Mouse (Mus musculus): ENCODE data around the gene Ctdsp2.

The Ctdsp2 gene

GRCm38 (mm10) chr10:126990313-126991056 lies 12.0 kb downstream of the Ctdsp2 start:
- peak; percentile 72 for DNase-seq (ENCODE audit: low read depth, low spot score)

- no peak for DNase-seq (ENCODE audit: low read depth, low spot score)
Observed at GRCm38 (mm10) chr10:126991676-126992075, 13.2 kb downstream of the Ctdsp2 start.

DNA sequence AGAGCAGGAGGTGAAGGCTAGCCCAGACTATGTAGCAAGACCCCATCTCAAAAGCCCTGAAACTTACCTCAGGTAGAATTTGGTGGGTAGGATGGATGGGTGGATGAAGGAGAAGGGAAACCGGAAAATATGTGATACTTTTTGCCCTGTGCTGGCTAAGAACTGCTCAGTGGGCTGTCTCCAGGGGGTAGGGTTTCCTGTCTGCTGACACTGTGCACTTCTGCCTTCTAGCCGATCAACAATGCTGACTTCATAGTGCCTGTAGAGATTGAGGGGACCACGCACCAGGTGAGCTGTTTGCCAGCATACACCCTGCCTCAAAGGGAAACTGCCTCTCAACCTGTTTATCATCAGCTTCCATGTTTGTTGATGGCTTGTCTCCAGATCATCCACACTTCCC lies 15.1 kb downstream of the Ctdsp2 start:
- DNase-seq (ENCODE audit: low read depth, low spot score), result no peak

- no peak for DNase-seq (ENCODE audit: low read depth, low spot score)
Observed at GRCm38 (mm10) chr10:126997340-126998113, 19.0 kb downstream of the Ctdsp2 start.

GRCm38 (mm10) chr10:127000529-127000928 lies 22.0 kb downstream of the Ctdsp2 start, which contains the start of gene Avil:
Gene Avil (plus strand): TSS chr10:127000709.
- no peak for DNase-seq (ENCODE audit: low read depth, low spot score)

DNA sequence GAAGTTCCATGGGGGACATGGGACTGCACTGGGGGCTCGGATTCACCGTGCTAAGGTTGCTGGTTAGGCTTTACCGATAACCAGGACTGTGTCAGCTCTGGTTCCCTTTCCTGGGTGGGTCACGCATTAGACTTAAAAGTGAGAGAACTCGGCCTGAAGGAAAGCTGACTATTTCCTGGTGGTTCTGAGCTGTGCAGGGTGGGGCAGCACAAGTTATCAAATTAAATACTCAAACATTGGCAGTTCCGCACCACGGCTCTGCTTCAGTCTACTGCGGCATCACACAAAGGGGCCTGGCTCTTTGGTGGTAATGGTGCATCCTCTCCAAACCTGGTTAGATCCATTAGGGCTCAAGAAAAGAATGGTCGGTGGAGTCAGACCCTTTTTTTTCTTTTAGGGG lies 22.8 kb downstream of the Ctdsp2 start:
- no peak for DNase-seq (ENCODE audit: low read depth, low spot score)

DNA sequence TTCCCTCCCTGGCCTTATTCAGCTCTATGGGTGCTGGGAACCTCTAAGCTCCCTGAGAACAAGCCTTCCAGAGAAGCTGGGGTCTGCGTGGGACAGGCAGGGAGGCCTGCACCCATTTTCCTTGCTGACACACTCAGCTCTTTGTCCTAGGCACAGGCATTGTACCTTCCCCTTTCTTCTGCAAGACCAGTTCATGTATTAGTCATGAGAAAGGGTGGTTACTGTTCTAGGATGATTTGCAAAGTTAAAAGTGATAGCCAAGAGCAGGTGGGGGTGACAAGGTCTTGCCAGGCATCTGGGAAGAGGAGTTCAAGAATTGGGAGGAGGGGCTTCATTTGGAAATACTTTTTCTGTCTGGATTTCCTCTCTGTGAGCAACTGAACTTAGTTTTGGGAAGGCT lies 23.5 kb downstream of the Ctdsp2 start:
- DNase-seq (ENCODE audit: low read depth, low spot score), result no peak

GRCm38 (mm10) chr10:127002765-127003164 lies 24.2 kb downstream of the Ctdsp2 start:
- no peak for DNase-seq (ENCODE audit: low read depth, low spot score)

- no peak for DNase-seq (ENCODE audit: low read depth, low spot score)
Observed at GRCm38 (mm10) chr10:127003334-127003733, 24.8 kb downstream of the Ctdsp2 start.

DNA sequence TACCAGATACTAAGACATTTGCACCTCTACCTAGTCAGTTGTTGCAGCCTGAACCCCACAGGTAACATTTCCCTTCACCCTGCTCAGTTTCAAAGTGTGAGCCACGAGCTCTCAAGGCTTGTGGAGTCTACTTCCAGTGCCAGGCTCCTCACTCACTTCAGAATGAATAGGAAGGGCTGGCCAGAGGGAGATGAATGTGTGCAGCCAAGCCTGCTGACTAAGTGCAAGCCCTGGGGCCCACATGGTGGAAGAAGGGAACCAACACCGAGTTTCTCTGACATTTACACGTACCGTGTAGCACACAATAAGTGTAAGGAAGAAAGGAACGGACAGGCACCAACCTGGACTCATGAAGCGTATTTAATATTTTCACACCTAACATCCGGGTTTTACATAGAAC lies 25.3 kb downstream of the Ctdsp2 start:
- DNase-seq (ENCODE audit: low read depth, low spot score), result no peak

DNA sequence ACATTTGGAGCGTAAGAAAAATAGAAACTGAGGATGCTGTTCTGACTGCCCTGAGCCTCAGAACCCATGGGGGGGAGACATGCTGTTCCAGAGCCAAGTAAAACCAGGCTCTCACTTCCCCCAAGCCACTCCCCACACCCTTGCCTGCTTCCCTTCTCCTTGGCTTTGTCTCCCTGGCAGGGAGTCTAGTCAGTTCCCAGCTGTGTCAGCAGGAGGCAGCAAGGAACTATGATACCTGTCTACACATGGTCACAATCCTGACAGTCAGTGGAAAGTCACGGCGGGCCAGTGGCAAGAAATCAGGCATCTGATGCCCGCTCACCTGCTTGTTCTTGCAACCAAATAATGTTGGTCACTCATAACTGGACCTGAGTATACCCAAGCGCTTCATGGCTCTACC lies 38.0 kb downstream of the Ctdsp2 start:
- no peak for DNase-seq (ENCODE audit: low read depth, low spot score)

DNA sequence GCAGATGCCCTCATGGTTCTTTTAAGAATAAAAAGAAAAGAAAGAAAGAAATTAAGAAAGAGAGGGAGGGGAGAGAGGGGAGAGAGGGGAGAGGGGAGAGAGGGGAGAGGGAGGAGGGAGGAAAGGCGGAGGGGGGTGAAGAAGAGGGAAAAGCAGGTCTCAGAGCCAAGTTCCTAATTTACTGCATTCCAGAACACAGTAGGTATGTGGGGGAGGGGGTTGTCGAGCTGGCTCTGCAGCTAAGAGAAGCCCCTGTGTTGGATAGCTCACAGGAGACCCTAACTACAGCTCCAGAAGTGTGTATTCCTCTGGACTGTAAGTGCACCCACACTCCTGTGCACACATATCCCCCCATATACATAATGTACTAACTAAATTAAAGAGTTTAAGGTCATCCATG lies 38.6 kb downstream of the Ctdsp2 start:
- no peak for DNase-seq (ENCODE audit: low read depth, low spot score)

- DNase-seq (ENCODE audit: low read depth, low spot score), result no peak
Observed at GRCm38 (mm10) chr10:127018422-127018821, 39.9 kb downstream of the Ctdsp2 start.

GRCm38 (mm10) chr10:127030336-127031296 lies 52.1 kb downstream of the Ctdsp2 start, which contains the start of gene Tsfm:
Gene Tsfm (minus strand): TSS chr10:127030840.
- peak; percentile 91 for DNase-seq (ENCODE audit: low read depth, low spot score)

DNA sequence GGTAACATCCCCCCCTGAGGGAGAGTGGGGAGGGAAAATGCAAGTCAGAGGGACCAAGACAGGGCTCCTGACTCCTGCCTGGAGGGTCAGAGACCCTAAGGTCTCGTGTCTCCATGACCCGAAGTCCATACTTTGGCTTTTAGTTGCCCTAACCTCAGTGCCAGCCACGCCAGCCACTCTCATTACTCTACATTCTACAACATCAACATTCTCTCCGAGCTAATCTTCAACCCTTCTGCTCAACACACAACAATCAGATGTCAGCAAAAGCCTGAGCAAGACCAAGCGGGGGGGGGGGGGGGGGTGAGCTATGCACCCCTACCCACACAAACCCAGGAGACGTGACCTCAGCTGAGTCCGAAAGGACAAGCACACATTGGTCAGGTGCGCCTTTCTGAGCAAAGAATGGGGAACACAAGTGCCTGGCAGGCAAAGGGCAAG lies 54.8 kb downstream of the Ctdsp2 start:
- DNase-seq (ENCODE audit: low read depth, low spot score), result no peak

- no peak for DNase-seq (ENCODE audit: low read depth, low spot score)
Observed at GRCm38 (mm10) chr10:127036273-127036672, 57.8 kb downstream of the Ctdsp2 start.

DNA sequence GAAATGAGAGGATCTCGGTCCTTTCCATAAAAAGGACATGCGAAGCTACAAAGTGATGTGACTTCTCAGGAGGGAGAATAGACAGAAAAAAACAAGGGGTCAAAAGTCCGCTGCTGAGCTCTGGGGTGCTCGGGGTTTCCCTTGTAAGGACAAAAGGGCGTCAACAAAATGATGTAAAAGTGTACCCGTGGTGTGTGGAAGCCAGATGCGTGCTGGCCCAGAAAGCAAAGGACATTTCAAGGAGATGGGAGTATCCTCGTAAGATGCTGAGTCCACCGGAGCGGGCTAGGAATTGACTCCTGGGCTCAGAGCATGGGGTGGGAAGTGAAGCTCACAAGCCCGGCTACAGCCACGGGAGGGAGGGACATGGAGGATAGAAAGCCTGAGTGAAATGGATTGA lies 59.1 kb downstream of the Ctdsp2 start:
- no peak for DNase-seq (ENCODE audit: low read depth, low spot score)

GRCm38 (mm10) chr10:127040569-127041214 lies 62.2 kb downstream of the Ctdsp2 start:
- no peak for DNase-seq (ENCODE audit: low read depth, low spot score)

DNA sequence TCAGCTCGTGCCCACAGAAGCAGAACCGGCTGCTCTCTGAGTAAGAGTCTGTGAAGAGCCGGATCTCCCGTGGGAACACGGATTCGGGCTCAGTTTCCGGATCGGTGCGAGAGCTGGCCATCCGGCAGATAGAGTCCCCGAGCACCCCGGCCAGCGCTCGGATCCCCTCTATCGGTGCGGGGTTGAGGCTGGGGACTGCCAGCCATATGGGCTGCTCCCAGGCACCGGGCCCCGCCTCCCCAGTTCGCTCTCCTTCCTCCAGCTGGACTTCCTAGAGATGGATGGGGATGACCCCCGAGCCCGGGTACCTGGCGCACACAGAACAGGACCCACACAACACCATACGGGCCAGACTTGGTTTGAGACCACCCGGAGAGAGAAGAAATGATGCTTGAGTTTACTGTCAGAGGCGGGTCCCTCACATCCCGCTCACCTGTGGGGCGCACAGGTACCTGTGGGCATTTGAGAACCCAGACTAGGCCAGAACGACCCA lies 62.8 kb downstream of the Ctdsp2 start, which contains the start of the genes Mettl1 and Eef1akmt3:
Mettl1 (plus strand) TSS at position 141 of the 493 bp plus-strand sequence.
Eef1akmt3 (minus strand) TSS at position 240 of the 493 bp plus-strand sequence.
- no peak for DNase-seq (ENCODE audit: low read depth, low spot score)

GRCm38 (mm10) chr10:127041774-127042338 lies 63.3 kb downstream of the Ctdsp2 start:
- peak; percentile 87 for DNase-seq (ENCODE audit: low read depth, low spot score)
